Mouse (Mus musculus) naive thymus-derived CD4-positive, alpha-beta T cell, adult 2 months (primary cell): Measurements from ENCODE around the gene Gm14692.
"Not testable (repeated sequence)": the region's sequence is repeated elsewhere in the genome, so short reads cannot be mapped to it uniquely, and the experiment has no call there.

Experiments
- DNase-seq: peaks from one replicate; pipeline ENCODE4 v3.0.0-alpha.2; 2011; ENCODE audit warnings: low read depth

Gene Gm14692

GRCm38 (mm10) chrX:67695398-67695797 is at the start of gene Gm14692:
TSS of gene Gm14692 (plus strand) at chrX:67695698.
- not testable (repeated sequence) for DNase-seq

- DNase-seq, result not testable (repeated sequence)
These were observed 2.0 kb upstream of the Gm14692 start, which contains the start of gene Gm1140 for GRCm38 (mm10) chrX:67693462-67693861. TSS of gene Gm1140 (minus strand) at chrX:67693562.
